Mouse (Mus musculus): Measurements from ENCODE around the gene Rnf183. TPM values are rescaled to one million over a fixed set of nuclear protein-coding genes. Genes with fewer than 3 reads are reported as not detected.

Gene Rnf183
- polyA plus RNA-seq, 2 experiments: not detected

DNA sequence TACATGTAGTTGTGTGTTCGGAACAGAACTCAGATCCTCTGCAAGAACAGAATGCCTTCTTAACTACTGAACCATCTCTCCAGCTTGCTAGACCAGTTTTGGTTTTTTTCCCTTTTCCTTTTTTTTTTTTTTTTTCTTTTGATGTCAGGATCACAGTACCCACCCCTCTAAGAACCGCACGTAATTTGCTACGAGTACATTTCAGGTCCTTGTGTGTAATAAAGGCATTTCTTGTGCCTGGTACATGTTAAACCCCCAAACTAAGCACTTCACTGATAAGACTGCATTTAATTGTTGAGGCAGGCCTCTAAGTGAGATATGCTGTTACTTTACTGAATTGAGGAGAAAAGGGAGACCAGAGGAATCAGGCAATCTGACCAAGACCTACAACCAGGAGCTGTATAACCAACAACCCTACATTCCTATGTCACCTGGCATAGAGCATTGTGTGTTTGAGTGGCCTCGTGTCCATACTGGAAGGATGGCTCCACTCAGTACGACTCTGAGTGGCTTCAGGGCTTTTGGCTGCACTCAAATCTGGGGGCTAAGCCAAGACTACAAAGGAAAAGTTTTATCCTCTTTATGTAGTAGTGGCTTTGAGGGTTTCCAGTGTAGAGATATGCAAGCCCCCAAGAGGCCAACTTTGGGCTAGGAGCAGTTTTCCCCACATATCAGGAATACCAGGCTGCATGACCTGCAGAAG, 42.6 kb upstream of the Rnf183 start:
- 73% methylated on average over 6 of the region's 6 CpGs for WGBS (ENCODE audit: insufficient replicate concordance)
- Histone ChIP-seq H3K4me2 (ENCODE audit: low read depth) (no peak overlapping the region), H3K36me3 (replicated peaks; ENCODE audit: control insufficient read depth, insufficient read depth, low read depth) (no peaks in the 10 kb centered on the region), H3K9ac (replicated peaks) (no peak overlapping the region), H3K4me3 (ENCODE audit: insufficient read depth in 1 of 2, low read depth in 2 of 2, low read length in 2 of 2) (no peak overlapping the region), H3K9me3 (ENCODE audit: control insufficient read depth, low read length) (no peaks in the 10 kb centered on the region), H3K4me1 (replicated peaks; ENCODE audit: control insufficient read depth in 2 of 2, insufficient read depth in 2 of 2, low read length in 1 of 2) (peaks cover 6 to 7% of the 10 kb centered on the region in 2 experiments; a peak in 3 of 4 replicates), H3K27ac (no peak overlapping the region), H3K27me3 (ENCODE audit: control insufficient read depth, insufficient read depth, low read length) (peaks cover 26% of the 10 kb centered on the region)
- DNase-seq (ENCODE audit: low read depth in 3 of 3, low spot score in 3 of 3) (no peak), ATAC-seq (ENCODE audit: insufficient read depth) (no peak)
- TF ChIP-seq EP300 (IDR thresholded peaks at IDR 0.05; ENCODE audit: low read depth) (no peak), CTCF (IDR thresholded peaks at IDR 0.05; ENCODE audit: low read depth) (no peak)

- 76% methylated on average over 6 of the region's 6 CpGs for WGBS (ENCODE audit: insufficient replicate concordance)
- H3K27ac ChIP-seq: no peak overlapping the region
- DNase-seq (ENCODE audit: low read depth in 3 of 3, low spot score in 3 of 3) (no peak), ATAC-seq (ENCODE audit: insufficient read depth) (no peak)
- no peaks in the 10 kb centered on the region for H3K36me3 ChIP-seq (replicated peaks; ENCODE audit: control insufficient read depth, insufficient read depth, low read depth)
- no peak overlapping the region for H3K4me2 ChIP-seq (ENCODE audit: low read depth)
- no peak overlapping the region for H3K9ac ChIP-seq (replicated peaks)
- no peaks in the 10 kb centered on the region for H3K9me3 ChIP-seq (ENCODE audit: control insufficient read depth, low read length)
- H3K27me3 ChIP-seq (ENCODE audit: control insufficient read depth, insufficient read depth, low read length): peaks cover 16% of the 10 kb centered on the region
- H3K4me1 ChIP-seq (replicated peaks; ENCODE audit: control insufficient read depth in 2 of 2, insufficient read depth in 2 of 2, low read length in 1 of 2): peaks cover 6 to 7% of the 10 kb centered on the region in 2 experiments; a peak in 3 of 4 replicates
- no peak overlapping the region for H3K4me3 ChIP-seq (ENCODE audit: insufficient read depth in 1 of 2, low read depth in 2 of 2, low read length in 2 of 2)
- TF ChIP-seq CTCF (IDR thresholded peaks at IDR 0.05; ENCODE audit: low read depth) (no peak), EP300 (IDR thresholded peaks at IDR 0.05; ENCODE audit: low read depth) (no peak)
Observed at GRCm38 (mm10) chr4:62475793-62476192, 40.7 kb upstream of the Rnf183 start.

GRCm38 (mm10) chr4:62475131-62475530, 40.1 kb upstream of the Rnf183 start:
- Histone ChIP-seq H3K9ac (replicated peaks) (no peak overlapping the region), H3K27ac (no peak overlapping the region), H3K9me3 (ENCODE audit: control insufficient read depth, low read length) (no peaks in the 10 kb centered on the region), H3K36me3 (replicated peaks; ENCODE audit: control insufficient read depth, insufficient read depth, low read depth) (no peaks in the 10 kb centered on the region), H3K4me2 (ENCODE audit: low read depth) (no peak overlapping the region), H3K4me3 (ENCODE audit: insufficient read depth in 1 of 2, low read depth in 2 of 2, low read length in 2 of 2) (no peak overlapping the region), H3K4me1 (replicated peaks; ENCODE audit: control insufficient read depth in 2 of 2, insufficient read depth in 2 of 2, low read length in 1 of 2) (peaks cover 11% of the 10 kb centered on the region in 2 experiments; a peak in 3 of 4 replicates), H3K27me3 (ENCODE audit: control insufficient read depth, insufficient read depth, low read length) (peaks cover 9% of the 10 kb centered on the region)
- TF ChIP-seq EP300 (IDR thresholded peaks at IDR 0.05; ENCODE audit: low read depth) (no peak), CTCF (IDR thresholded peaks at IDR 0.05; ENCODE audit: low read depth) (no peak)
- WGBS (ENCODE audit: insufficient replicate concordance): 72% methylated on average over 2 of the region's 2 CpGs
- no peak for ATAC-seq (ENCODE audit: insufficient read depth)
- DNase-seq (ENCODE audit: low read depth in 3 of 3, low spot score in 3 of 3): no peak

DNA sequence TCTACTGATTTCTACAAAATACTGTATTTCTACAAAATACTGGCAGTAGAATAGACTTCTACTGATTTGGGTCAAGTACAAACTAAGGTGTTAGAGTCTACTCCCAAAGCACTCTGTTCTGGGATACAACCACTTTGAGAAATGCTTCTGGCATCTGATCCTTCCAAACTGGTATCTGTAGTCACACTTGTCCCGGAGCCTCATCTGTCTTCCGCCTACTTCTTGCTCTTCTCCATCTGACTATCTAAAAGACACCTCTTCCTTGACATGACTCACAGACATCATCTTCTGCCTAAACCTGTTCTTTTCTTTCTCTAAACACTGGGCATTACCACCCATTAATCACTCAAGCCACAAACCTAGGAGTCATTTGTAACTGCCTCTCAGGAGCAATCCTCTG, 37.0 kb upstream of the Rnf183 start:
- no peaks in the 10 kb centered on the region for H3K36me3 ChIP-seq (replicated peaks; ENCODE audit: control insufficient read depth, insufficient read depth, low read depth)
- 76% methylated on average over 2 of the region's 2 CpGs for WGBS (ENCODE audit: insufficient replicate concordance)
- H3K27me3 ChIP-seq (ENCODE audit: control insufficient read depth, insufficient read depth, low read length): no peaks in the 10 kb centered on the region
- H3K4me3 ChIP-seq (ENCODE audit: insufficient read depth in 1 of 2, low read depth in 2 of 2, low read length in 2 of 2): no peak overlapping the region
- ATAC-seq (ENCODE audit: insufficient read depth) (no peak), DNase-seq (ENCODE audit: low read depth in 3 of 3, low spot score in 3 of 3) (no peak)
- H3K9me3 ChIP-seq (ENCODE audit: control insufficient read depth, low read length): no peaks in the 10 kb centered on the region
- H3K4me2 ChIP-seq (ENCODE audit: low read depth): no peak overlapping the region
- H3K4me1 ChIP-seq (replicated peaks; ENCODE audit: control insufficient read depth in 2 of 2, insufficient read depth in 2 of 2, low read length in 1 of 2): peaks cover 5 to 7% of the 10 kb centered on the region in 2 experiments; a peak in 3 of 4 replicates
- TF ChIP-seq EP300 (IDR thresholded peaks at IDR 0.05; ENCODE audit: low read depth): no peak
- no peak for TF ChIP-seq CTCF (IDR thresholded peaks at IDR 0.05; ENCODE audit: low read depth)
- no peak overlapping the region for H3K9ac ChIP-seq (replicated peaks)
- no peak overlapping the region for H3K27ac ChIP-seq

DNA sequence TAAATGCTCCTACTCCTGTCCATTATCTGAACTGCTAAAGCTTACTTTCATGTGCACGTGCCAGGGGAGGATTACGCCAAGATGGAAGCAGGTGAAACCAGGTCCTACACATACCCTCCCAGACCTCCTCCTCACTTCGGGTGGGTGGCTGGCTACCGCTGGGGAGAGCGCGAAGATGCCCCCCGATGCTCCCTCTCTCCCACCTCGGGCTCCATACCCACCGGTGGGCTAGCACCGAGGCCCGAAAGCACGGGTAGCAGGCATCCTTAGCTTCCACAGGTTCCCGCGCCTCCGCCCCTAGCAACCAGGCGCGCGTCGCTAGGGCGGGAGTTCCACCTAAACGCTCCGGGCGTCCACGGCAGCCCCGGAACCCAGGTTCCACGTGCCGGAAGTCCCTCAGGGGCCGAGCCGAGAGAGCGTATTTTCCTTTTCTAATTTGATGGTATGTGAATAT, 35.6 kb upstream of the Rnf183 start, which contains the start of gene Wdr31:
TSS of gene Wdr31 (minus strand) at position 299 of the 454 bp plus-strand sequence.
- Histone ChIP-seq H3K9me3 (ENCODE audit: control insufficient read depth, low read length) (no peaks in the 10 kb centered on the region), H3K4me2 (ENCODE audit: low read depth) (peak within 1 kb of the TSS; percentile 90), H3K9ac (replicated peaks) (peak within 1 kb of the TSS; percentile 58), H3K4me3 (ENCODE audit: insufficient read depth in 1 of 2, low read depth in 2 of 2, low read length in 2 of 2) (peak within 1 kb of the TSS; percentile 67 to 86), H3K27ac (no peak within 1 kb of the TSS), H3K27me3 (ENCODE audit: control insufficient read depth, insufficient read depth, low read length) (no peaks in the 10 kb centered on the region), H3K4me1 (replicated peaks; ENCODE audit: control insufficient read depth in 2 of 2, insufficient read depth in 2 of 2, low read length in 1 of 2) (peaks cover 5 to 7% of the 10 kb centered on the region in 2 experiments; a peak in 3 of 4 replicates), H3K36me3 (replicated peaks; ENCODE audit: control insufficient read depth, insufficient read depth, low read depth) (no peaks in the 10 kb centered on the region)
- no peak for TF ChIP-seq EP300 (IDR thresholded peaks at IDR 0.05; ENCODE audit: low read depth)
- no peak for TF ChIP-seq CTCF (IDR thresholded peaks at IDR 0.05; ENCODE audit: low read depth)
- ATAC-seq (ENCODE audit: insufficient read depth): peak; percentile 91
- 1% methylated on average over 30 of the region's 30 CpGs for WGBS (ENCODE audit: insufficient replicate concordance)
- DNase-seq (ENCODE audit: low read depth in 3 of 3, low spot score in 3 of 3): peak; percentile 60 to 67 (median 64)
